Comparison of ENCODE assay signal across 18 mouse cellular contexts in the genomic region with DNA sequence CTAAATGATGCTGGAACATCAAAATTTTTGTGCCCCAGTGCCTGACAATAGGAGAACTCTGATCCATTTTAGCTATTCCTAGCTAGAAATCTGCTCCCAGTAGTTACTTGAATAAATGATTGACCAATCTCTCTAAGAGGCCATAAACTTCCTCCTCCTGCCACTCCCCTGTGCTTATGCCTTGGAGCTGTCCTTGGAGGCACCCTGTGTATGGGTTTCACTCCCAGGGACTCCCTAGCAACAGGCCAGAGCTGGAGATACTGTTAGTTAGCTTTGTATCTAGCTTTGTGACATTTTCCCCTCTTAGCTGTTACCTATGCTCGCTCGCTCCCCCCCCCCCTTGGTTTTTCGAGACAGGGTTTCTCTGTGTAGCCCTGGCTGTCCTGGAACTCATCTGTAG. TPM values are rescaled to one million over a fixed set of nuclear protein-coding genes. Genes with fewer than 3 reads are reported as not detected.
A peak's percentile ranks its signal among the peaks of the same experiment; 100 is the strongest.
DNase-seq lines count a peak whose midpoint lies in the region; ATAC-seq and TF ChIP-seq lines count a peak whose summit lies in the region.
"Had no signal": no experiment of that assay in that cellular context is flagged by ENCODE, and none has a peak within 500 bp of the region (broad histone marks: within the 10 kb centered on the region; RNA-seq: fewer than 3 reads in every experiment).

No protein-coding gene starts in this region.

- no peaks in the 10 kb centered on the region for H3K27me3 ChIP-seq in lung, postnatal 0 days (replicated peaks; ENCODE audit: insufficient read depth, low read length)
- no peaks in the 10 kb centered on the region for H3K27me3 ChIP-seq in intestine, embryonic 14.5 days (replicated peaks; ENCODE audit: control insufficient read depth, insufficient read depth, low read length)
- H3K27me3 ChIP-seq in intestine, embryonic 15.5 days (replicated peaks), result no peaks in the 10 kb centered on the region
- H3K27me3 ChIP-seq in small intestine, adult 2 months (ENCODE audit: control insufficient read depth, insufficient read depth, low read length), result no peaks in the 10 kb centered on the region
- H3K27me3 ChIP-seq: embryonic facial prominence, embryonic 15.5 days; heart, embryonic 12.5 days had no signal

- no peaks in the 10 kb centered on the region for H3K9me3 ChIP-seq in lung, postnatal 0 days (ENCODE audit: low read length)
- H3K9me3 ChIP-seq in intestine, embryonic 14.5 days (ENCODE audit: control insufficient read depth, low read length), result no peaks in the 10 kb centered on the region
- no peaks in the 10 kb centered on the region for H3K9me3 ChIP-seq in intestine, embryonic 15.5 days
- H3K9me3 ChIP-seq: embryonic facial prominence, embryonic 15.5 days; forebrain, embryonic 10.5 days; heart, embryonic 12.5 days had no signal

- H3K9ac ChIP-seq in lung, postnatal 0 days (replicated peaks; ENCODE audit: low read depth), result no peak overlapping the region
- no peak overlapping the region for H3K9ac ChIP-seq in intestine, embryonic 14.5 days (ENCODE audit: low read length)
- H3K9ac ChIP-seq in intestine, embryonic 15.5 days, result no peak overlapping the region
- H3K9ac ChIP-seq: embryonic facial prominence, embryonic 15.5 days; heart, embryonic 12.5 days had no signal

- no peak for TF ChIP-seq POLR2A in lung, adult 2 months (IDR thresholded peaks at IDR 0.05; ENCODE audit: borderline replicate concordance, extremely low read depth, low read depth, low read length)
- no peak for TF ChIP-seq POLR2A in small intestine, adult 2 months (IDR thresholded peaks at IDR 0.05; ENCODE audit: low read depth, low read length)

- no peak for TF ChIP-seq CTCF in lung, postnatal 0 days (IDR thresholded peaks at IDR 0.05)
- no peak for TF ChIP-seq CTCF in lung, adult 2 months (IDR thresholded peaks at IDR 0.05; ENCODE audit: insufficient read depth, low read length)
- TF ChIP-seq CTCF in small intestine, adult 2 months (IDR thresholded peaks at IDR 0.05; ENCODE audit: extremely low read depth, insufficient read length, insufficient replicate concordance, low read depth, low read length), result no peak

- peaks cover 25% of the 10 kb centered on the region for H3K36me3 ChIP-seq in lung, postnatal 0 days (ENCODE audit: insufficient read depth, low read length)
- peaks cover 47% of the 10 kb centered on the region for H3K36me3 ChIP-seq in intestine, embryonic 14.5 days (ENCODE audit: control insufficient read depth, insufficient read depth, low read length)
- H3K36me3 ChIP-seq in intestine, embryonic 15.5 days, result peaks cover 9% of the 10 kb centered on the region; the same call in 1 of the 2 replicates
- H3K36me3 ChIP-seq in small intestine, adult 2 months (ENCODE audit: control insufficient read depth, insufficient read depth, low read length), result peaks cover 14% of the 10 kb centered on the region

- H3K27ac ChIP-seq in lung, postnatal 0 days (ENCODE audit: low read length), result no peak overlapping the region
- no peak overlapping the region for H3K27ac ChIP-seq in intestine, embryonic 14.5 days (ENCODE audit: low read depth)
- H3K27ac ChIP-seq in intestine, embryonic 15.5 days, result peak overlapping the region; percentile 20; the same call in 1 of the 2 replicates
- peak overlapping the region; percentile 64; the same call in 1 of the 2 replicates for H3K27ac ChIP-seq in small intestine, adult 2 months (ENCODE audit: insufficient read depth, low read depth, low read length)
- H3K27ac ChIP-seq: embryonic facial prominence, embryonic 15.5 days; forebrain, embryonic 10.5 days; gastrocnemius, adult 2 months had no signal

- H3K4me3 ChIP-seq in lung, postnatal 0 days (ENCODE audit: low read depth, low read length), result no peak overlapping the region
- H3K4me3 ChIP-seq in lung, adult 2 months (replicated peaks; ENCODE audit: extremely low read depth, low read depth, low read length), result no peak overlapping the region
- no peak overlapping the region for H3K4me3 ChIP-seq in intestine, embryonic 14.5 days (ENCODE audit: low read depth, low read length)
- no peak overlapping the region for H3K4me3 ChIP-seq in intestine, embryonic 15.5 days (replicated peaks)
- H3K4me3 ChIP-seq in small intestine, adult 2 months (ENCODE audit: low read depth, low read length), result no peak overlapping the region
- H3K4me3 ChIP-seq: embryonic facial prominence, embryonic 15.5 days; erythroblast, embryonic 14.5 days; forebrain, embryonic 10.5 days; gastrocnemius, adult 2 months; heart, embryonic 12.5 days had no signal

- no peak for ATAC-seq in lung, postnatal 0 days
- peak; percentile 78; the same call in 1 of the 2 replicates for ATAC-seq in intestine, embryonic 14.5 days (replicated peaks; ENCODE audit: low FRiP score, low TSS enrichment, low read depth)
- peak; percentile 94 for ATAC-seq in intestine, embryonic 15.5 days
- ATAC-seq: forebrain, embryonic 14.5 days had no signal

- H3K4me2 ChIP-seq in lung, postnatal 0 days (replicated peaks; ENCODE audit: low read depth, low read length), result no peak overlapping the region
- H3K4me2 ChIP-seq in intestine, embryonic 14.5 days (ENCODE audit: low read length), result no peak overlapping the region
- H3K4me2 ChIP-seq in intestine, embryonic 15.5 days (replicated peaks), result no peak overlapping the region
- H3K4me2 ChIP-seq: embryonic facial prominence, embryonic 15.5 days; heart, embryonic 12.5 days had no signal

- WGBS in lung, postnatal 0 days, result 95% methylated on average over 2 of the region's 3 CpGs
- WGBS in lung, adult 2 months, result 96% methylated on average over 3 of the region's 3 CpGs
- 67% methylated on average over 3 of the region's 3 CpGs for WGBS in intestine, embryonic 14.5 days
- WGBS in intestine, embryonic 15.5 days, result 60% methylated on average over 3 of the region's 3 CpGs
- WGBS in small intestine, adult 2 months, result 48% methylated on average over 3 of the region's 3 CpGs

- peak; percentile 45 for DNase-seq in lung, postnatal 0 days (ENCODE audit: low spot score)
- no peak for DNase-seq in lung, adult 2 months
- DNase-seq in intestine, embryonic 14.5 days (ENCODE audit: low spot score), result no peak
- DNase-seq in adrenal gland, postnatal 25 days, result no peak
- DNase-seq: adrenal gland, adult 2 months; adrenal gland, postnatal 36 days; cerebellum, adult 2 months; cerebellum, postnatal 10 days; gastrocnemius, adult 2 months; gastrocnemius, postnatal 25 days had no signal

- H3K4me1 ChIP-seq in lung, postnatal 0 days (ENCODE audit: insufficient read depth, low read depth, low read length), result no peaks in the 10 kb centered on the region
- peaks cover 6% of the 10 kb centered on the region for H3K4me1 ChIP-seq in lung, adult 2 months (ENCODE audit: control insufficient read depth, insufficient read depth, low read length)
- H3K4me1 ChIP-seq in intestine, embryonic 14.5 days (replicated peaks; ENCODE audit: control insufficient read depth, insufficient read depth, low read length), result no peaks in the 10 kb centered on the region
- H3K4me1 ChIP-seq in intestine, embryonic 15.5 days (replicated peaks), result no peaks in the 10 kb centered on the region
- H3K4me1 ChIP-seq in small intestine, adult 2 months (ENCODE audit: control insufficient read depth, insufficient read depth, insufficient read length, low read length), result peaks cover 8% of the 10 kb centered on the region; the same call in 1 of the 2 replicates
- H3K4me1 ChIP-seq: embryonic facial prominence, embryonic 15.5 days; forebrain, embryonic 10.5 days had no signal

- no peak for TF ChIP-seq EP300 in lung, postnatal 0 days (IDR thresholded peaks at IDR 0.05)

RNA-seq across cellular contexts. Expression of a gene that starts 6.5 kb away (rescaled TPM):
- polyA plus RNA-seq in lung, postnatal 0 days (2015; fragmentation: Nextera tagmentation; extraction: Ambion mirVana), result 351 and 356 TPM in 2 replicates
- 978 and 1,062 TPM in 2 replicates for polyA plus RNA-seq in lung, adult 2 months (2012; rRNA removed)
- polyA plus RNA-seq in intestine, embryonic 14.5 days (2014; fragmentation: Nextera tagmentation; extraction: Ambion mirVana), result 144 and 152 TPM in 2 replicates
- 178 and 197 TPM in 2 replicates for polyA plus RNA-seq in intestine, embryonic 15.5 days (2015; fragmentation: Nextera tagmentation; extraction: Ambion mirVana)
- 128 and 324 TPM in 2 replicates for polyA plus RNA-seq in small intestine, adult 2 months (2012; rRNA removed)
- 120 and 128 TPM in 2 replicates for total RNA-seq in adrenal gland, postnatal 25 days (2021)

RNA-seq across cellular contexts. Expression of a gene that starts 12.2 kb away (rescaled TPM):
- 90.5 and 95.8 TPM in 2 replicates for polyA plus RNA-seq in lung, postnatal 0 days (2015; fragmentation: Nextera tagmentation; extraction: Ambion mirVana)
- polyA plus RNA-seq in lung, adult 2 months (2012; rRNA removed), result 20.8 and 38.4 TPM in 2 replicates
- polyA plus RNA-seq in intestine, embryonic 14.5 days (2014; fragmentation: Nextera tagmentation; extraction: Ambion mirVana), result 106 and 109 TPM in 2 replicates
- 102 and 103 TPM in 2 replicates for polyA plus RNA-seq in intestine, embryonic 15.5 days (2015; fragmentation: Nextera tagmentation; extraction: Ambion mirVana)
- 10.7 and 19.5 TPM in 2 replicates for polyA plus RNA-seq in small intestine, adult 2 months (2012; rRNA removed)
- 67.9 and 85.3 TPM in 2 replicates for total RNA-seq in adrenal gland, postnatal 25 days (2021)

RNA-seq across cellular contexts. Expression of a gene that starts 12.3 kb away (rescaled TPM):
- polyA plus RNA-seq in lung, postnatal 0 days (2015; fragmentation: Nextera tagmentation; extraction: Ambion mirVana), result 6.1 TPM in 2 replicates
- polyA plus RNA-seq in lung, adult 2 months (2012; rRNA removed), result 48.5 and 54.4 TPM in 2 replicates
- 12.1 and 13.2 TPM in 2 replicates for polyA plus RNA-seq in intestine, embryonic 14.5 days (2014; fragmentation: Nextera tagmentation; extraction: Ambion mirVana)
- polyA plus RNA-seq in intestine, embryonic 15.5 days (2015; fragmentation: Nextera tagmentation; extraction: Ambion mirVana), result 4.4 and 5.1 TPM in 2 replicates
- 18.5 and 35.1 TPM in 2 replicates for polyA plus RNA-seq in small intestine, adult 2 months (2012; rRNA removed)
- total RNA-seq in adrenal gland, postnatal 25 days (2021), result 33.0 and 34.4 TPM in 2 replicates

RNA-seq across cellular contexts. Expression of a gene that starts 15.8 kb away (rescaled TPM):
- 16.5 and 20.2 TPM in 2 replicates for polyA plus RNA-seq in lung, postnatal 0 days (2015; fragmentation: Nextera tagmentation; extraction: Ambion mirVana)
- 6.1 and 10.1 TPM in 2 replicates for polyA plus RNA-seq in lung, adult 2 months (2012; rRNA removed)
- polyA plus RNA-seq in intestine, embryonic 14.5 days (2014; fragmentation: Nextera tagmentation; extraction: Ambion mirVana), result 259 and 273 TPM in 2 replicates
- 223 and 226 TPM in 2 replicates for polyA plus RNA-seq in intestine, embryonic 15.5 days (2015; fragmentation: Nextera tagmentation; extraction: Ambion mirVana)
- 22.3 and 42.8 TPM in 2 replicates for polyA plus RNA-seq in small intestine, adult 2 months (2012; rRNA removed)
- 10.8 and 14.9 TPM in 2 replicates for total RNA-seq in adrenal gland, postnatal 25 days (2021)

RNA-seq across cellular contexts. Expression of a gene that starts 35.9 kb away (rescaled TPM):
- 1.1 TPM in 2 replicates for polyA plus RNA-seq in lung, postnatal 0 days (2015; fragmentation: Nextera tagmentation; extraction: Ambion mirVana)
- 1.1 and 1.8 TPM in 2 replicates for polyA plus RNA-seq in lung, adult 2 months (2012; rRNA removed)
- 0.31 and 0.46 TPM in 2 replicates for polyA plus RNA-seq in intestine, embryonic 14.5 days (2014; fragmentation: Nextera tagmentation; extraction: Ambion mirVana)
- polyA plus RNA-seq in intestine, embryonic 15.5 days (2015; fragmentation: Nextera tagmentation; extraction: Ambion mirVana), result 0.30 and 0.31 TPM in 2 replicates
- polyA plus RNA-seq in small intestine, adult 2 months (2012; rRNA removed), result 0.08 TPM in 1 of 2 replicates, not detected in the other
- not detected in 2 replicates for total RNA-seq in adrenal gland, postnatal 25 days (2021)
- total RNA-seq: ES-E14; gastrocnemius, adult 2 months; gastrocnemius, postnatal 25 days had no signal
- polyA plus RNA-seq: adrenal gland, adult 2 months had no signal

Comparison
In these comparisons a context has a peak if more than half of its experiments do, and no peak if none do; other contexts are left out.
1. H3K27ac ChIP-seq: peak in intestine, embryonic 15.5 days (single experiment) and small intestine, adult 2 months (single experiment); none in lung, postnatal 0 days (single experiment) and intestine, embryonic 14.5 days (single experiment).